Mouse (Mus musculus) myocyte (in vitro differentiated cells): ENCODE results near the gene Kiss1.

Experiments used
- MAX ChIP-seq: IDR thresholded peaks from one replicate; pipeline ENCODE4 v1.6.1; 2011; ENCODE audit warnings: low read depth, mild to moderate bottlenecking, control low read depth
- MYOG ChIP-seq, 3 experiments: IDR thresholded peaks; one replicate each; pipeline ENCODE4 v1.6.1; 2011; ENCODE audit warnings: control low read depth in 2 of 3, low read depth in 2 of 3, mild to moderate bottlenecking in 2 of 3; ENCODE audit not compliant: insufficient read length in 2 of 3, control insufficient read depth in 1 of 3, insufficient read depth in 1 of 3
- POLR2A ChIP-seq: IDR thresholded peaks from one replicate; pipeline ENCODE4 v1.6.1; 2011; ENCODE audit warnings: low read depth, mild to moderate bottlenecking, control low read depth, moderate library complexity; ENCODE audit not compliant: insufficient read length
- REST ChIP-seq: IDR thresholded peaks from one replicate; pipeline ENCODE4 v1.6.1; 2011; ENCODE audit warnings: mild to moderate bottlenecking, control low read depth, moderate library complexity; ENCODE audit not compliant: insufficient read depth, insufficient read length

GRCm38 (mm10) chr1:133309652-133310267 lies 11.9 kb upstream of the Kiss1 start, which contains the start of gene Golt1a:
- no peak for TF ChIP-seq REST
- TF ChIP-seq POLR2A: no peak
- TF ChIP-seq MYOG (IDR thresholded peaks at IDR 0.05; ENCODE audit: control insufficient read depth in 1 of 3, insufficient read depth in 1 of 3, insufficient read length in 2 of 3, low read depth in 2 of 3): no peak
- TF ChIP-seq MAX: no peak
